In genomic region chr14:31613671-31614070, GRCm38 (mm10) we compare ENCODE assay signal across 22 mouse cellular contexts. TPM values are rescaled to one million over a fixed set of nuclear protein-coding genes. Genes with fewer than 3 reads are reported as not detected.
"Had no signal": no experiment of that assay in that cellular context is flagged by ENCODE, and none has a peak within 500 bp of the region (broad histone marks: within the 10 kb centered on the region; RNA-seq: fewer than 3 reads in every experiment).

No protein-coding gene starts in this region.

- ATAC-seq: liver, embryonic 12.5 days had no signal

- DNase-seq: kidney, adult 8-10 months; kidney, postnatal 10 days; liver; lung, adult 18-20 months; lung, postnatal 10 days; lung, postnatal 36 days; midbrain, embryonic 14.5 days; thymus, postnatal 25 days had no signal

- H3K27ac ChIP-seq: kidney, embryonic 15.5 days; limb, embryonic 10.5 days; limb, embryonic 13.5 days; liver, embryonic 12.5 days; liver, embryonic 15.5 days; lung, embryonic 15.5 days had no signal

- H3K4me3 ChIP-seq: kidney, embryonic 15.5 days; limb, embryonic 10.5 days; limb, embryonic 13.5 days; liver, embryonic 12.5 days; liver, embryonic 15.5 days; lung, embryonic 15.5 days had no signal

RNA-seq across cellular contexts. Expression of gene Colq, which starts 22.5 kb away (rescaled TPM):
- total RNA-seq: midbrain, postnatal 0 days had no signal
- polyA plus RNA-seq: midbrain, embryonic 14.5 days had no signal

RNA-seq across cellular contexts. Expression of gene Gm49387, which starts 27.0 kb away (rescaled TPM):
- total RNA-seq: layer of hippocampus, postnatal 14 days; left cerebral cortex, adult 8-10 months; megakaryocyte-erythroid progenitor cell, adult 5-6 weeks; midbrain, postnatal 0 days had no signal
- polyA plus RNA-seq: midbrain, embryonic 11.5 days; midbrain, embryonic 14.5 days; midbrain, postnatal 0 days; neural tube, embryonic 11.5 days; neural tube, embryonic 14.5 days; small intestine, adult 2 months had no signal
